Mouse (Mus musculus) heart, embryonic 11.5 days (tissue): ENCODE measurements at regions not wholly inside any gene's neighbourhood (a gene's known extent, or its start where the extent isn't known, plus 50 kb on each side); places are given as distances from the start of the nearest gene placed in this dataset.

ENCODE experiments used
- ATAC-seq: fragments of 200-750 bp; cut with Nextera tagmentation; replicated peaks from 2 replicates; pipeline ENCODE4 v1.8.0; 2017; ENCODE audit warnings: moderate library complexity; ENCODE audit not compliant: insufficient number of reproducible peaks, low FRiP score, low TSS enrichment
- H3K27ac ChIP-seq: fragments of 300-500 bp; sonication (generic); 2 replicates; pipeline ENCODE4 v1.5.1; 2014; ENCODE audit warnings: mild to moderate bottlenecking, low read depth, low read length
- H3K27me3 ChIP-seq: fragments of 300-500 bp; sonication (generic); 2 replicates; pipeline ENCODE4 v1.6.1; 2014; ENCODE audit warnings: mild to moderate bottlenecking, low read length, mixed read lengths; ENCODE audit not compliant: control insufficient read depth, insufficient read depth
- H3K36me3 ChIP-seq: fragments of 300-500 bp; sonication (generic); 2 replicates; pipeline ENCODE4 v1.6.1; 2014; ENCODE audit warnings: mild to moderate bottlenecking, low read length, moderate library complexity, mixed read lengths; ENCODE audit not compliant: control insufficient read depth, insufficient read depth
- H3K4me1 ChIP-seq: fragments of 300-500 bp; sonication (generic); 2 replicates; pipeline ENCODE4 v1.6.1; 2014; ENCODE audit warnings: low read length; ENCODE audit not compliant: control insufficient read depth, insufficient read depth
- H3K4me2 ChIP-seq: fragments of 300-500 bp; sonication (generic); 2 replicates; pipeline ENCODE4 v1.6.1; 2014; ENCODE audit warnings: mild to moderate bottlenecking, moderate library complexity
- H3K4me3 ChIP-seq: fragments of 300-500 bp; sonication (generic); 2 replicates; pipeline ENCODE4 v1.5.1; 2014; ENCODE audit warnings: low read depth, low read length
- H3K9ac ChIP-seq: fragments of 300-500 bp; sonication (generic); 2 replicates; pipeline ENCODE4 v1.6.1; 2014; ENCODE audit warnings: mild to moderate bottlenecking, low read depth, low read length, moderate library complexity
- H3K9me3 ChIP-seq: fragments of 300-500 bp; sonication (generic); replicated peaks from 2 replicates; pipeline ENCODE4 v1.6.1; 2016; ENCODE audit warnings: low read length; ENCODE audit not compliant: control insufficient read depth
- WGBS: fragments of 180-500 bp; shearing (Covaris S2); extraction: QIAGEN DNeasy Blood & Tissue Kit; methylation state at CpG from one replicate; pipeline ENCODE4 v1.1.7; 2014; ENCODE audit not compliant: insufficient replicate concordance; 5-methylcytosine and 5-hydroxymethylcytosine counted together

DNA sequence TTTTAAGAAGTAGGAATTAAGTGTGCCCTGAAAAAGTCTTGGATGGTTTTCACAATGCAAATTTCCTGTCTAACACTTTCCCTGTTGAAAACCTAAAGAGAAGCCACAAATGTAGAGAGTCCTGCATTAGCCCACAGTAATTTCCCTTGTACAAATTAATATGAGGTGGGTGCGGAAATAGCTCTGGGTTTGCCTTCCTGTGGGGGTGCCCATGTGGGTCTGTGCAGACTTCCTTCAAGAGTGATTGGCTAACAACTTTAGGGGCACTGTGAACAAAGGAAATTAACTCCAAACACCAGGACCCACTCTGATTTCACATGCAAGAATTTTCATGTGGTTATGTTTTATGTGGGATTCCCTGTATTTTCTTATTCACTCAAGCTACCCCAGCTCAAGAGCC lies 578.2 kb downstream of the Adgrl2 start:
- Histone ChIP-seq H3K9ac (no peak overlapping the region), H3K4me2 (no peak overlapping the region), H3K27ac (no peak overlapping the region), H3K4me3 (no peak overlapping the region), H3K9me3 (no peaks in the 10 kb centered on the region), H3K27me3 (no peaks in the 10 kb centered on the region), H3K36me3 (no peaks in the 10 kb centered on the region), H3K4me1 (no peaks in the 10 kb centered on the region)
- WGBS = 83% methylated on average over 1 of the region's 1 CpGs
- no peak for ATAC-seq

DNA sequence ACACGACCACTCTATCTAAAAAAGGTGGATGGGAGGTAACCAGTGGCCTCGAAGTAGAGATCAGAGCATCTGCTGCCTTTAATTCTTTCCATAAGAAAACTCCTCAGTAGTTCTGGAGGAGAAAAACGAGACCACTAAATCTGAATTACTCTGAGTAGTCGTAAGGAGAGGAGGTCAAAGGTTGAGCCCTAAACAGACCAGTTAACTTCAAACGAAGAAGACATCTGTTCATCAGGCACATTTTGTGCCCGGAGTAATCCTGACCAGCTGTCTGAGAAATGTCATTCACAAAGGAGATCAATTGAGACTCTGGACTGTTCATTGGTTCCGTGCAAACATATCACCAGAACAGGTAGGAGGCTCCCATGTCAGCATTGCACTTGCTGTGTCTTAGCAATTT lies 592.0 kb downstream of the Adgrl2 start:
- no peaks in the 10 kb centered on the region for H3K4me1 ChIP-seq
- H3K27me3 ChIP-seq = no peaks in the 10 kb centered on the region
- no peak overlapping the region for H3K4me3 ChIP-seq
- no peak overlapping the region for H3K9ac ChIP-seq
- H3K4me2 ChIP-seq = no peak overlapping the region
- 54% methylated on average over 7 of the region's 7 CpGs for WGBS
- no peaks in the 10 kb centered on the region for H3K9me3 ChIP-seq
- H3K27ac ChIP-seq = no peak overlapping the region
- no peak for ATAC-seq
- H3K36me3 ChIP-seq = no peaks in the 10 kb centered on the region

DNA sequence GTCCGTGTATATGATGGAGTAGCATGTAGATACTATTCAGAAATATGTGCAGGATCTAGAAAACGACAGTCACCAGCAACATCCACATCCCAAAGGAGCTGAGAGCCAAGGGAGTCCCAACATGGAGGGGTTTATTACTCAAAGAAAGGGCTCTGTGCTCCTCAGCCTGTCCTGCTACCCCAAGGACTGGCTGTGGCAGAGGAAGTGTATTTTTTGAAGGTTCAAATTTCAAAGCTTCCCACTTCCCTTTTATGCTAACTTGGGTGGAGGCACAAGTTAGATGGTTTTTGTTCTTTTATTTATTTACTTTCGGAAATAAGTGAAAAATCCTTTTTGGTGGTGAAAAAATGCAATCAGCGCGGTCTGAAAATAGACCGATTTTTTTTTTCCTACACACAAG lies 602.8 kb downstream of the Adgrl2 start:
- Histone ChIP-seq H3K4me2 (no peak overlapping the region), H3K27ac (no peak overlapping the region), H3K4me1 (no peaks in the 10 kb centered on the region), H3K4me3 (no peak overlapping the region), H3K27me3 (no peaks in the 10 kb centered on the region), H3K9me3 (no peaks in the 10 kb centered on the region), H3K9ac (no peak overlapping the region), H3K36me3 (no peaks in the 10 kb centered on the region)
- 75% methylated on average over 6 of the region's 6 CpGs for WGBS
- no peak for ATAC-seq

DNA sequence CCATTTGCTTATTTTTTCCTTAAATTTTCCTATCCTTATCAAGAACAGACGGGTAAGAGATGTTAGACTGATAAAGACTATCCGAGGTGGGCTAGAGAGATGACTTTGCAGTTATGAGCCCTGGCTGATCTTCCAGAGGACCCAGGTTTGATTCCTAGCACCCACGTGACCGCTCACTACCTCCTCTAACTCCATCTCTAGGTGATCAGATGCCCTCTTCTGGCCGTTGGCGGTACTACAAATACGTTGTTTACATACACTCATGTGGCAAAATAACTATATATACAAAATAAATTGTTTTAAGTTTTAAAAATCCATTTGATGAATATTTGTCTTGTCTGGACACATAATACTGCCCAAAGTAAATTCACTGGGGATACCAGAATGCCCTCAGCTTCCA lies 604.6 kb downstream of the Adgrl2 start:
- 89% methylated on average over 7 of the region's 7 CpGs for WGBS

DNA sequence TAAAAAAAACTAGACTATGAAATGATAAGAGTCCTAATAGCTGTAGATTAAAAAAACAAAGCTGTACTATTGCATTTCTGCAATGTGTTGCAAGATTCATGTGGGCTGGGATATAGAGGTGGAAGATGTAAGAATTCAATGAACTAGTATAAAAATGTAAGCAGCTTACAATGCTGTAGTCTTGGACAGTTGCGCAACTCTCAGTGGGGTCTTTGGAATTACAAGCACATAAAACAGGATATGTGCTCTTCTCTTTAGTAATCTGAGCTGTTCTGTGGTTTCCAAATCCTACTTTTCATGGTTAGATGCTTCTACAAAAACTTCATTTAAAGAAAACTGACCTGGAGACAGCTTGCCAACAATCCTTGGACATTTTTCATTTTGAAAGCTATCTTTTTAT lies 609.3 kb downstream of the Adgrl2 start:
- ATAC-seq = no peak
- no peaks in the 10 kb centered on the region for H3K9me3 ChIP-seq
- H3K27me3 ChIP-seq = no peaks in the 10 kb centered on the region
- H3K9ac ChIP-seq = no peak overlapping the region
- H3K4me2 ChIP-seq = no peak overlapping the region
- H3K36me3 ChIP-seq = no peaks in the 10 kb centered on the region
- H3K4me3 ChIP-seq = no peak overlapping the region
- H3K4me1 ChIP-seq = no peaks in the 10 kb centered on the region
- H3K27ac ChIP-seq = no peak overlapping the region
- WGBS = 88% methylated on average over 1 of the region's 1 CpGs

More for the DNA sequence above, 604.6 kb downstream of the Adgrl2 start:
- Histone ChIP-seq H3K27ac (no peak overlapping the region), H3K4me1 (no peaks in the 10 kb centered on the region), H3K4me2 (no peak overlapping the region), H3K4me3 (no peak overlapping the region), H3K9me3 (no peaks in the 10 kb centered on the region), H3K27me3 (no peaks in the 10 kb centered on the region), H3K36me3 (no peaks in the 10 kb centered on the region), H3K9ac (no peak overlapping the region)
- ATAC-seq = no peak

DNA sequence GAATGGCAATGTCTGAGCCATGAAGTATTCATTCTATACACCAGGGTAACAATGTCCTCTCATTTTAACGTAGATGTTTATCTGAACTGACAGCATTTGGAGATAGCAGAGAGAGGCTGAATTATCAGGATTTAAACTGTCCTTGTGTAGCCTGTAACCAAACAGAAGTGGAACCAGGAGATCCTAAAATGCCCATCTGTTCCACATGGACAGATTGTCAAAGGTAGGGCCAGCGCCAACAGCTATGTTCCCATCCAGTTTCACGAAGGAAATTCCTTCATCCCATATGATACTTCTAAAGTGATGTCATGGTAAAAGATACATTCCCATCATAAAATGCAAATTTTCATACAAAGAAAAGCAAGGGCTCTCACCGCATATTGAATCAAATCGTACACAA lies 627.0 kb downstream of the Adgrl2 start:
- no peak overlapping the region for H3K27ac ChIP-seq
- 84% methylated on average over 5 of the region's 5 CpGs for WGBS
- ATAC-seq = no peak

DNA sequence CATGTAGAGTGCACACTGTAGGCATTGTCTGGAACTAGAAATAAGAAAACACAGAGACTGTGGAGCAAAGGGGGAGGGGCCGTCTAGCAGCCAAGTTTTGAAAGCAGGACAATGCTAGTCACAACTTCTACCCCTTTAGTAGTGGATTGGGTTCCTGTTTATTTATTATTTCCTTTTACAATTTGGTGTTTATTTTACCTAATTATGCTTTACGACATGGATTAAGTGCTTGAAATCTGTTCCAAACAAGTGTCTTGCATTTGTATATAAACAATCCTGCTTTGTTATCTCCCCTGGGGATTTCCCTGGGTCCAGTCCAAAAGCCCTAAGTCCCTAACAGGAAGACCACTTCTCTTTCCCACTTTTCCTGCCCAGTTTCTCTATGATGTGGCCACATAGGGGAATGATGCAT lies 627.9 kb downstream of the Adgrl2 start:
- H3K27me3 ChIP-seq = no peaks in the 10 kb centered on the region
- H3K4me1 ChIP-seq = no peaks in the 10 kb centered on the region
- H3K4me2 ChIP-seq = no peak overlapping the region
- H3K9ac ChIP-seq = no peak overlapping the region
- no peak for ATAC-seq
- no peaks in the 10 kb centered on the region for H3K36me3 ChIP-seq
- no peak overlapping the region for H3K27ac ChIP-seq
- no peaks in the 10 kb centered on the region for H3K9me3 ChIP-seq
- H3K4me3 ChIP-seq = no peak overlapping the region
- WGBS = 26% methylated on average over 2 of the region's 2 CpGs

More for the DNA sequence above, 627.0 kb downstream of the Adgrl2 start:
- no peaks in the 10 kb centered on the region for H3K27me3 ChIP-seq
- H3K4me3 ChIP-seq = no peak overlapping the region
- H3K36me3 ChIP-seq = no peaks in the 10 kb centered on the region
- no peak overlapping the region for H3K9ac ChIP-seq
- H3K4me1 ChIP-seq = no peaks in the 10 kb centered on the region
- H3K4me2 ChIP-seq = no peak overlapping the region
- no peaks in the 10 kb centered on the region for H3K9me3 ChIP-seq

DNA sequence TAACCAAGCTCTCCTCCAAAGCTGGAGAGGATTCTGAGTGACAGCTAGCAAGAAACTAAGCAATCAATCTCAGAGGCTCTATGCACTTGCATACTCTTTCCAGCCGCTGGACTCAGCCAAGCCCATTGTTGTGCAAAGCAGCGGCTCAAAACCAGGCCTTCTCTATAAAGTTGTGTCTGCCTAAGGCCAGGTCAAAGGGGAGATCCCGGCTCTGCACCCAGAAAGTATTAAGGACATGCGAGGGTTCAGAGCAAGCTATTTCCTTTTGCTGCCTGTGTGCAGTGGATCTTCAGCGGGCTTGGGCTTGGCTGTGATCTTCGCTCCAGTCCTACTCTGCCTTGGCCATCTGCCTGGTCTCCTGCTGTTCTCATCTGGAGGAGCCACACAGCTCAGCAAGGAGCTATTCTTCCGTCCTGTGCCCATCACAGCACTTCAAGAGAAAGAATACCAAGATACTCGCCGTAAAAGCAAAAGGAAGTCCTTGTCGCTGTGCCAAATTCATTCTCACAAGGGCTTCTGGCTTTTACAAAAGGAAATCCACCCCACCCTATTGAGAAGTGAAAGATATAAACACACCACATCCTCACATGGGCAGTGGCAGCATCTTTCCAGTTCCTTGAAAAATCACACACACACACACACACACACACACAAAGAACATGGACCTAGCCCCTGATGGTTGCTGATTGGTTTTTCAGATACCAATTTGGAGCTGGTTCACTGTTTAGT lies 646.6 kb downstream of the Adgrl2 start:
- Histone ChIP-seq H3K4me2 (peak overlapping the region; percentile 12), H3K27ac (peak overlapping the region; percentile 55; the same call in 1 of the 2 replicates), H3K9me3 (no peaks in the 10 kb centered on the region), H3K36me3 (no peaks in the 10 kb centered on the region), H3K4me3 (no peak overlapping the region), H3K9ac (no peak overlapping the region), H3K27me3 (no peaks in the 10 kb centered on the region), H3K4me1 (0 out of 2 replicates have a peak, but pooled peaks cover 7% of the 10 kb centered on the region)
- ATAC-seq = 0 out of 2 replicates have a peak, but pooled peaks have one; percentile 46
- 18% methylated on average over 10 of the region's 10 CpGs for WGBS

DNA sequence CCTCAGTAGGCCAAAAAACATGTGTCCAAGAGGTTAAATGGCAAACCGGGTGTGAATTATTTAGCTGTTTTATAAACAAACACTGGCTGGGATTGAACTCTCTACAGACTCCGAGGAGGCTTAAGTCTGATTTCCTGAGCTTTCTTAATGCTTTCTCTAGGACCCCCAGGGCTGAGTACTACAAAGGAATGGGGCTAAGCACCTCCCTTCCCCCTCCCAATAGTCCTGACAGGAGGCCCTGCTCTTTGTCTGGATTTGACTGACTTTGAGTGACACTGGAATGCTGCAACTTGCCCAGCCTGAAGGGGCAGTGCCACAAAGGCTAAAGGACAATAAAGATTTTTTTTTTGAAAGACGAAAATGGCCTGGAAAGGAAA lies 647.1 kb downstream of the Adgrl2 start:
- Histone ChIP-seq H3K27ac (no peak overlapping the region; the same call in 1 of the 2 replicates), H3K9ac (no peak overlapping the region), H3K9me3 (no peaks in the 10 kb centered on the region), H3K36me3 (no peaks in the 10 kb centered on the region), H3K4me2 (peak overlapping the region; percentile 12; the same call in 1 of the 2 replicates), H3K4me1 (0 out of 2 replicates have a peak, but pooled peaks cover 7% of the 10 kb centered on the region), H3K4me3 (no peak overlapping the region), H3K27me3 (no peaks in the 10 kb centered on the region)
- WGBS = 6% methylated on average over 3 of the region's 3 CpGs
- ATAC-seq = no peak
